Comparison of ENCODE assay signal across 9 mouse cellular contexts in genomic region chr2:59510416-59510815, GRCm38 (mm10). TPM values are rescaled to one million over a fixed set of nuclear protein-coding genes. Genes with fewer than 3 reads are reported as not detected.
DNase-seq lines count a peak whose midpoint lies in the region; ATAC-seq and TF ChIP-seq lines count a peak whose summit lies in the region.
"Had no signal": no experiment of that assay in that cellular context is flagged by ENCODE, and none has a peak within 500 bp of the region (broad histone marks: within the 10 kb centered on the region; RNA-seq: fewer than 3 reads in every experiment).

No protein-coding gene starts in this region.

- 59% methylated on average over 9 of the region's 9 CpGs for WGBS in forebrain, embryonic 16.5 days
- WGBS in forebrain, embryonic 12.5 days, result 59% methylated on average over 9 of the region's 9 CpGs
- 39% methylated on average over 9 of the region's 9 CpGs for WGBS in lung, embryonic 14.5 days
- WGBS in lung, adult 2 months, result 32% methylated on average over 9 of the region's 9 CpGs
- WGBS in hindbrain, embryonic 14.5 days, result 32% methylated on average over 9 of the region's 9 CpGs
- 36% methylated on average over 9 of the region's 9 CpGs for WGBS in stomach, embryonic 15.5 days

- TF ChIP-seq CTCF in lung, embryonic 14.5 days (IDR thresholded peaks at IDR 0.05; ENCODE audit: low read depth), result no peak
- TF ChIP-seq CTCF in lung, adult 2 months (IDR thresholded peaks at IDR 0.05; ENCODE audit: insufficient read depth, low read length), result no peak

- no peak overlapping the region for H3K4me3 ChIP-seq in forebrain, embryonic 16.5 days (replicated peaks; ENCODE audit: low read length)
- no peak overlapping the region for H3K4me3 ChIP-seq in forebrain, embryonic 12.5 days (replicated peaks)
- no peak overlapping the region for H3K4me3 ChIP-seq in lung, embryonic 14.5 days (ENCODE audit: low read depth, low read length)
- no peak overlapping the region for H3K4me3 ChIP-seq in lung, adult 2 months (replicated peaks; ENCODE audit: extremely low read depth, low read depth, low read length)
- H3K4me3 ChIP-seq in hindbrain, embryonic 14.5 days (replicated peaks; ENCODE audit: low read length), result no peak overlapping the region
- H3K4me3 ChIP-seq in stomach, embryonic 15.5 days (replicated peaks), result no peak overlapping the region
- H3K4me3 ChIP-seq: lung, embryonic 15.5 days had no signal

- DNase-seq in lung, embryonic 14.5 days, result no peak
- DNase-seq in lung, adult 2 months, result no peak
- no peak for DNase-seq in hindbrain, embryonic 14.5 days (ENCODE audit: low spot score)
- DNase-seq in thymus, postnatal 25 days, result no peak
- DNase-seq in natural killer cell, adult 2 months (ENCODE audit: low spot score in 2 of 2), result no peak

- H3K4me1 ChIP-seq in forebrain, embryonic 16.5 days (replicated peaks; ENCODE audit: control insufficient read depth, insufficient read depth, low read length), result peaks cover 4% of the 10 kb centered on the region
- peaks cover 11% of the 10 kb centered on the region for H3K4me1 ChIP-seq in forebrain, embryonic 12.5 days
- H3K4me1 ChIP-seq in lung, embryonic 14.5 days (ENCODE audit: insufficient read depth), result no peaks in the 10 kb centered on the region
- peaks cover 5% of the 10 kb centered on the region; the same call in 1 of the 2 replicates for H3K4me1 ChIP-seq in lung, adult 2 months (ENCODE audit: control insufficient read depth, insufficient read depth, low read length)
- no peaks in the 10 kb centered on the region for H3K4me1 ChIP-seq in hindbrain, embryonic 14.5 days (replicated peaks; ENCODE audit: control insufficient read depth, insufficient read depth, low read length)
- H3K4me1 ChIP-seq in stomach, embryonic 15.5 days, result peaks cover 11% of the 10 kb centered on the region; the same call in 1 of the 2 replicates

- no peak overlapping the region for H3K4me2 ChIP-seq in forebrain, embryonic 16.5 days (ENCODE audit: low read length)
- H3K4me2 ChIP-seq in forebrain, embryonic 12.5 days, result no peak overlapping the region
- H3K4me2 ChIP-seq in lung, embryonic 14.5 days, result no peak overlapping the region
- H3K4me2 ChIP-seq in hindbrain, embryonic 14.5 days (replicated peaks), result no peak overlapping the region
- no peak overlapping the region for H3K4me2 ChIP-seq in stomach, embryonic 15.5 days
- H3K4me2 ChIP-seq: lung, embryonic 15.5 days had no signal

- peak; percentile 40; the same call in 1 of the 2 replicates for ATAC-seq in forebrain, embryonic 16.5 days
- no peak for ATAC-seq in forebrain, embryonic 12.5 days (ENCODE audit: low FRiP score)
- peak; percentile 34; the same call in 1 of the 2 replicates for ATAC-seq in lung, embryonic 14.5 days (ENCODE audit: insufficient read depth)
- peak; percentile 57; the same call in 1 of the 2 replicates for ATAC-seq in hindbrain, embryonic 14.5 days (ENCODE audit: low FRiP score)
- no peak for ATAC-seq in stomach, embryonic 15.5 days (ENCODE audit: insufficient read depth, low FRiP score, low read depth)

- no peak for TF ChIP-seq POLR2A in lung, adult 2 months (IDR thresholded peaks at IDR 0.05; ENCODE audit: borderline replicate concordance, extremely low read depth, low read depth, low read length)

- no peak overlapping the region for H3K9ac ChIP-seq in forebrain, embryonic 16.5 days (replicated peaks; ENCODE audit: low read depth, low read length)
- no peak overlapping the region for H3K9ac ChIP-seq in forebrain, embryonic 12.5 days
- H3K9ac ChIP-seq in lung, embryonic 14.5 days, result no peak overlapping the region
- H3K9ac ChIP-seq in hindbrain, embryonic 14.5 days, result 0 out of 2 replicates have a peak overlapping the region, but pooled peaks have one; percentile 21
- H3K9ac ChIP-seq in stomach, embryonic 15.5 days, result no peak overlapping the region
- H3K9ac ChIP-seq: lung, embryonic 15.5 days had no signal

- H3K27me3 ChIP-seq in forebrain, embryonic 16.5 days (replicated peaks; ENCODE audit: control insufficient read depth, insufficient read depth, low read length), result no peaks in the 10 kb centered on the region
- no peaks in the 10 kb centered on the region for H3K27me3 ChIP-seq in forebrain, embryonic 12.5 days
- no peaks in the 10 kb centered on the region for H3K27me3 ChIP-seq in lung, embryonic 14.5 days (ENCODE audit: insufficient read depth, low read length)
- H3K27me3 ChIP-seq in hindbrain, embryonic 14.5 days (ENCODE audit: control insufficient read depth, insufficient read depth, low read length), result no peaks in the 10 kb centered on the region
- H3K27me3 ChIP-seq in stomach, embryonic 15.5 days (replicated peaks), result no peaks in the 10 kb centered on the region
- H3K27me3 ChIP-seq: lung, embryonic 15.5 days had no signal

- no peaks in the 10 kb centered on the region for H3K36me3 ChIP-seq in forebrain, embryonic 16.5 days (ENCODE audit: control insufficient read depth, insufficient read depth)
- no peaks in the 10 kb centered on the region for H3K36me3 ChIP-seq in forebrain, embryonic 12.5 days (replicated peaks)
- H3K36me3 ChIP-seq in lung, embryonic 14.5 days (ENCODE audit: insufficient read depth), result no peaks in the 10 kb centered on the region
- no peaks in the 10 kb centered on the region for H3K36me3 ChIP-seq in hindbrain, embryonic 14.5 days (replicated peaks; ENCODE audit: control insufficient read depth, insufficient read depth)
- H3K36me3 ChIP-seq in stomach, embryonic 15.5 days, result no peaks in the 10 kb centered on the region
- H3K36me3 ChIP-seq: lung, embryonic 15.5 days had no signal

- H3K9me3 ChIP-seq in forebrain, embryonic 16.5 days (ENCODE audit: control insufficient read depth, low read length), result no peaks in the 10 kb centered on the region
- no peaks in the 10 kb centered on the region for H3K9me3 ChIP-seq in forebrain, embryonic 12.5 days
- no peaks in the 10 kb centered on the region for H3K9me3 ChIP-seq in lung, embryonic 14.5 days (ENCODE audit: low read depth, low read length)
- H3K9me3 ChIP-seq in hindbrain, embryonic 14.5 days (ENCODE audit: control insufficient read depth, low read length), result no peaks in the 10 kb centered on the region
- no peaks in the 10 kb centered on the region for H3K9me3 ChIP-seq in stomach, embryonic 15.5 days
- H3K9me3 ChIP-seq: lung, embryonic 15.5 days had no signal

- H3K27ac ChIP-seq in forebrain, embryonic 16.5 days (ENCODE audit: low read length), result no peak overlapping the region; the same call in 1 of the 2 replicates
- no peak overlapping the region for H3K27ac ChIP-seq in forebrain, embryonic 12.5 days
- H3K27ac ChIP-seq in lung, embryonic 14.5 days (ENCODE audit: low read depth), result no peak overlapping the region
- peak overlapping the region; percentile 10; the same call in 1 of the 2 replicates for H3K27ac ChIP-seq in hindbrain, embryonic 14.5 days
- H3K27ac ChIP-seq in stomach, embryonic 15.5 days, result peak overlapping the region; percentile 48; the same call in 1 of the 2 replicates
- H3K27ac ChIP-seq: lung, embryonic 15.5 days had no signal

RNA-seq across cellular contexts. Expression of gene Dapl1, which starts 26.0 kb away (rescaled TPM):
- polyA plus RNA-seq in forebrain, embryonic 16.5 days (2015; fragmentation: Nextera tagmentation; extraction: Ambion mirVana), result 0.47 TPM in 1 of 2 replicates, not detected in the other
- polyA plus RNA-seq in forebrain, embryonic 12.5 days (2016; fragmentation: Nextera tagmentation; extraction: Ambion mirVana), result 0.61 and 0.77 TPM in 2 replicates
- 2.0 and 4.0 TPM in 2 replicates for polyA plus RNA-seq in lung, embryonic 14.5 days (2014; fragmentation: Nextera tagmentation; extraction: Ambion mirVana)
- polyA plus RNA-seq in lung, adult 2 months (2012; rRNA removed), result 0.25 and 2.7 TPM in 2 replicates
- polyA plus RNA-seq in hindbrain, embryonic 14.5 days (2014; fragmentation: Nextera tagmentation; extraction: Ambion mirVana), result 0.53 TPM in 1 of 2 replicates, not detected in the other
- 27.9 and 50.9 TPM in 2 replicates for polyA plus RNA-seq in stomach, embryonic 15.5 days (2015; fragmentation: Nextera tagmentation; extraction: Ambion mirVana)

Comparison
In these comparisons a context has a peak if more than half of its experiments do, and no peak if none do; other contexts are left out.
1. ATAC-seq: peak in forebrain, embryonic 16.5 days (single experiment), lung, embryonic 14.5 days (single experiment) and hindbrain, embryonic 14.5 days (single experiment); none in forebrain, embryonic 12.5 days (single experiment) and stomach, embryonic 15.5 days (single experiment).
2. H3K27ac ChIP-seq: peak in hindbrain, embryonic 14.5 days (single experiment) and stomach, embryonic 15.5 days (single experiment); none in forebrain, embryonic 16.5 days (single experiment), forebrain, embryonic 12.5 days (single experiment) and lung, embryonic 14.5 days (single experiment).